Mouse (Mus musculus): ENCODE data around the gene Mroh2a. TPM values are rescaled to one million over a fixed set of nuclear protein-coding genes. Genes with fewer than 3 reads are reported as not detected.

Mroh2a gene
- polyA plus RNA-seq, 1 experiment from 2014 or later: 0.61 TPM

DNA sequence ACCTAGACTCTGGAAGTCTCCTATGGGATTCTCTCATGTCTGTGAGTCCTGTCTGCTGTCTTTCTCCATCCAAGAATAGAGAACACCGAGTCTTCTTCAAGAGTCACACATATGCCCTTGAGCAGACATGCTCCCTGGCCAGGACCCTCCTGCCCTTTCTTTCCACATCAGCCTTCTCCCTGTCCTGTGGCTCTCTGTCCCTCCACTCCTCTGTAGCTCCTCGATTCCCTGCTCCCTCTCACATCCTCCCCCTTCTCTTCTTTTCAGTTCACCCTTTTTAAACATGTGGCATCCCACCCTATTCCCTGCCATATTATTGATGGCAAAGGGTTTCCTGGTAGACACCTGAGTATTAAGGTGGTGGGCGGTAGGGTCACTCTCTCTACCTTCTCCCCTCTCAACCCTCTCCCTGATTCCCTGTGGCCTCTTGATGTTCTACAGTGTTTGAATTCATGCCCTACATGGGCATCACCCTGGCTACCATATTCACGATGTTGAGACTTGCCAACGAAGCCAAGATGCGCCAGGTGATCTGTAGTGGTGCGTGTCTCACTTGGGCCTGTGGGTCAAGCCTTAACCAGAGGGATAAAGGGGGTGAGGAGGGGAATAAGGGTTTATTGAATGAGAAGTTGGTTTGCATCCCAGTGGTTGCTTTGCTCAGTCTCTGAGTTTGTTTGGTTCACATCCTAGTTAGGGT, 5.2 kb downstream of the Mroh2a start:
- peaks cover 39% of the 10 kb centered on the region for H3K9me3 ChIP-seq (replicated peaks; ENCODE audit: control insufficient read depth, low read length)
- ATAC-seq (ENCODE audit: low read depth): no peak
- WGBS (ENCODE audit: insufficient replicate concordance): 47% methylated on average over 7 of the region's 7 CpGs
- H3K27me3 ChIP-seq (ENCODE audit: control insufficient read depth, insufficient read depth, low read depth, low read length): no peaks in the 10 kb centered on the region
- H3K4me1 ChIP-seq (ENCODE audit: control insufficient read depth, low read depth, low read length): no peaks in the 10 kb centered on the region
- no peak overlapping the region for H3K4me2 ChIP-seq (ENCODE audit: low read depth, low read length)
- no peaks in the 10 kb centered on the region for H3K36me3 ChIP-seq (ENCODE audit: control insufficient read depth, insufficient read depth)
- H3K4me3 ChIP-seq (ENCODE audit: low read depth, low read length): no peak overlapping the region
- no peak overlapping the region for H3K27ac ChIP-seq (ENCODE audit: low read length)
- no peak overlapping the region for H3K9ac ChIP-seq (ENCODE audit: low read depth, low read length)

DNA sequence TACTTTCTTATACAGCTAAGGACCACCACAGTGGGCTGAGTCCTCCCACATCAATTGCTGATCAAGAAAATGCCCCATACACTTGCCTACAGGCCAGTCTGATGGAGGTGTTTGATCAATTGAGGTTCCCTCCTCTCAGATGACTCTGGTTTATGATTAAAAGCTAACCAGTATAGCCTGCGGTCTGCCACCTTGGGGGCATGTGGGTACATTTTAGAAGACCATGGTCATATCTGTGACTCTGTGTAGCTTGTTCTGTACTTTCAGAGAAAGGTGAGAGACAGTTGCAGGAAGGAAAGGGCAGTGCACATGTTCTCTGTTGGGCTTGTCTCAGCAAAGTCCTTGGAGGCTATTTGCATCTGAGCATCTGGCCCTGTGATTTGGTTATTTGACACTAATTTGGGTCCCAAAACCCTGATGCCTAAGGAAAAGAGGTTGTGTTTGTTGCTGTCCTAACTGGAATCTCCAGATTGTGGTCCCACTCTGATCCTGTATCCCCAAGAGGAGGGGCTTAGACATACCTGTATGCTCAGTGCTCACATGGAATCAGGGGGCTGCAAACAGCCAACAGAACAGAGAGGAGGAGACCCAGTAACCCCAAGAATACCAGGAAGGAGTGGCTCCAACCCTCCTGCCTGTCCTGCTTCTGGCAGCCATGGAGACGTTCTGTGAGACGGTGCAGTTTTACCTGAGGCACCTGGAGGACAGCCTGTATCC, 6.0 kb downstream of the Mroh2a start:
- Histone ChIP-seq H3K9ac (ENCODE audit: low read depth, low read length) (no peak overlapping the region), H3K4me1 (ENCODE audit: control insufficient read depth, low read depth, low read length) (no peaks in the 10 kb centered on the region), H3K4me3 (ENCODE audit: low read depth, low read length) (no peak overlapping the region), H3K9me3 (replicated peaks; ENCODE audit: control insufficient read depth, low read length) (peaks cover 41% of the 10 kb centered on the region), H3K27me3 (ENCODE audit: control insufficient read depth, insufficient read depth, low read depth, low read length) (no peaks in the 10 kb centered on the region), H3K4me2 (ENCODE audit: low read depth, low read length) (no peak overlapping the region), H3K27ac (ENCODE audit: low read length) (no peak overlapping the region), H3K36me3 (ENCODE audit: control insufficient read depth, insufficient read depth) (no peaks in the 10 kb centered on the region)
- WGBS (ENCODE audit: insufficient replicate concordance): 35% methylated on average over 3 of the region's 3 CpGs
- no peak for ATAC-seq (ENCODE audit: low read depth)

DNA sequence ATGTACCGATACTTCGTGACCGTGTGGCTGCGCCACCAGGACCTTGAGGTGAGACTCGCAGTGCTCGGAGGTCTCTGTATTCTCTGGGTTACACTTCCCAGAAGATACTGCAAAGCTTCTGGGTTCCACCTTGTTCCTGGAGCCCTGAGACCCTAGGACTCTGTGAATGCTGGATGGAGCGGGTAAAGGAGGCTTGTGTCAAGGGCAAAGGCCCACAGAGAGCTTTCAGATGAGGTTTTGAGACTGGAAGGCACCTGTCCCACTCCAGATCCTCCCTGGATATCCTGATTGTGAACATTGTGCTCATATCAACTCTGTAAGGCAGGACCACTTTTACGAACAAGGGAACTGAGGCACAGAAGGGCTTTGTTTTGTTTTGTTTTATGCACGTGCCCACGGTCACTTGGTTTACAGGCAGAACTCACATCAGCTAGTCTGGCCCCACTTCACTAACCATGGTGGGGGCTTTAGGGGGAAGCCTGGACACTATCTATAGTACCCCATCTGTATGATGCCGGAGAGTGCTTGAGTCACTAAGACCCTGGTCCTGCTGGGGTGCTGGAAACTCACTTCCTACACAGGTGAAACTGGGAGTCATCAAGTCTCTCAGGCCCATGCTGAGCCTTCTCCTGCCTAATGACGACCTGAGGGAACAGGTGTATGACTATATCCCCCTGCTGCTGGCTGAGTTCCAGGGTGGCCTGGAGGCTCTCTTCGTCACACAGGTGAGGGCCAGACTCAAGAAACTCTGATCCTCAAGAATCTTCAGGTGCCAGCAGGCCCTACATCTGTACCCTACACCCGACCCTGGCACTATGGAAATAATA, 6.8 kb downstream of the Mroh2a start:
- Histone ChIP-seq H3K4me2 (ENCODE audit: low read depth, low read length) (no peak overlapping the region), H3K27me3 (ENCODE audit: control insufficient read depth, insufficient read depth, low read depth, low read length) (no peaks in the 10 kb centered on the region), H3K9ac (ENCODE audit: low read depth, low read length) (no peak overlapping the region), H3K36me3 (ENCODE audit: control insufficient read depth, insufficient read depth) (no peaks in the 10 kb centered on the region), H3K27ac (ENCODE audit: low read length) (no peak overlapping the region), H3K4me1 (ENCODE audit: control insufficient read depth, low read depth, low read length) (no peaks in the 10 kb centered on the region), H3K9me3 (replicated peaks; ENCODE audit: control insufficient read depth, low read length) (peaks cover 41% of the 10 kb centered on the region), H3K4me3 (ENCODE audit: low read depth, low read length) (no peak overlapping the region)
- no peak for ATAC-seq (ENCODE audit: low read depth)
- WGBS (ENCODE audit: insufficient replicate concordance): 53% methylated on average over 14 of the region's 14 CpGs

DNA sequence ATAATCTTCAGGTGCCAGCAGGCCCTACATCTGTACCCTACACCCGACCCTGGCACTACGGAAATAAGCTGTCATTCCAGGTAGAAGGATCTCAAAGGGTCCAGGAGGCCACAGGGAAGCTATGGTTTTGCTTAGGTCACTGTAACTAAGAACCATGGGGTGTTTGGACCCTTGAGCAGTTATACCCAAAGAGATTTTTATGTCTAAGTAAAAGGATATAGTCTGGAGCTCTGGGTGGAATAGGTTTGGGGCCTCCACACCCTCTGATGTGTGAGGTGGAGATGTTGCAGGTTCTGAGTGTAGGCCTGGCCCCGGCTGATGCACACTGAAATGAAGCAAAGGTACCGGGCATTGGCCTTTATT, 7.4 kb downstream of the Mroh2a start:
- no peak overlapping the region for H3K9ac ChIP-seq (ENCODE audit: low read depth, low read length)
- H3K4me1 ChIP-seq (ENCODE audit: control insufficient read depth, low read depth, low read length): no peaks in the 10 kb centered on the region
- no peak overlapping the region for H3K27ac ChIP-seq (ENCODE audit: low read length)
- no peaks in the 10 kb centered on the region for H3K36me3 ChIP-seq (ENCODE audit: control insufficient read depth, insufficient read depth)
- no peaks in the 10 kb centered on the region for H3K27me3 ChIP-seq (ENCODE audit: control insufficient read depth, insufficient read depth, low read depth, low read length)
- no peak overlapping the region for H3K4me2 ChIP-seq (ENCODE audit: low read depth, low read length)
- ATAC-seq (ENCODE audit: low read depth): no peak
- 45% methylated on average over 4 of the region's 4 CpGs for WGBS (ENCODE audit: insufficient replicate concordance)
- no peak overlapping the region for H3K4me3 ChIP-seq (ENCODE audit: low read depth, low read length)
- peaks cover 46% of the 10 kb centered on the region for H3K9me3 ChIP-seq (replicated peaks; ENCODE audit: control insufficient read depth, low read length)

DNA sequence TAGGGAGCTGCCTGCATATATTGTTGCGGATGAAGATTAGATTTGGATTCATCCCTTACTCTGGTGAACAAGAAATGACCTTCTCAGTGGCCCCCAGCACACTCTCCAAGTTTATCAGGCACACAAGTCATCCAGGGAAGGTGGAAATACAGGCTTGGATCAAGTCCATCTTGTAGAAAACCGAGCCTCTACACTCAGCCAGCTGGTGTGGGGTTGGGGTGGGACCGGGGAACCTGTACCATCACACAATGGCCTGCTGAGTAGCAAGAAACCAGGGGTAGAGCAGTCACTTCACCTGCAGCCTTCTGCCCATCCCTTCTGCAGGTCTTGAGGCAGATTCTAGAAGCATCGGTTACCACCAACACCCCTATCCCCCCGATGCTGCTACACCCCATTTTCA, 7.9 kb downstream of the Mroh2a start:
- no peak for ATAC-seq (ENCODE audit: low read depth)
- no peaks in the 10 kb centered on the region for H3K36me3 ChIP-seq (ENCODE audit: control insufficient read depth, insufficient read depth)

DNA sequence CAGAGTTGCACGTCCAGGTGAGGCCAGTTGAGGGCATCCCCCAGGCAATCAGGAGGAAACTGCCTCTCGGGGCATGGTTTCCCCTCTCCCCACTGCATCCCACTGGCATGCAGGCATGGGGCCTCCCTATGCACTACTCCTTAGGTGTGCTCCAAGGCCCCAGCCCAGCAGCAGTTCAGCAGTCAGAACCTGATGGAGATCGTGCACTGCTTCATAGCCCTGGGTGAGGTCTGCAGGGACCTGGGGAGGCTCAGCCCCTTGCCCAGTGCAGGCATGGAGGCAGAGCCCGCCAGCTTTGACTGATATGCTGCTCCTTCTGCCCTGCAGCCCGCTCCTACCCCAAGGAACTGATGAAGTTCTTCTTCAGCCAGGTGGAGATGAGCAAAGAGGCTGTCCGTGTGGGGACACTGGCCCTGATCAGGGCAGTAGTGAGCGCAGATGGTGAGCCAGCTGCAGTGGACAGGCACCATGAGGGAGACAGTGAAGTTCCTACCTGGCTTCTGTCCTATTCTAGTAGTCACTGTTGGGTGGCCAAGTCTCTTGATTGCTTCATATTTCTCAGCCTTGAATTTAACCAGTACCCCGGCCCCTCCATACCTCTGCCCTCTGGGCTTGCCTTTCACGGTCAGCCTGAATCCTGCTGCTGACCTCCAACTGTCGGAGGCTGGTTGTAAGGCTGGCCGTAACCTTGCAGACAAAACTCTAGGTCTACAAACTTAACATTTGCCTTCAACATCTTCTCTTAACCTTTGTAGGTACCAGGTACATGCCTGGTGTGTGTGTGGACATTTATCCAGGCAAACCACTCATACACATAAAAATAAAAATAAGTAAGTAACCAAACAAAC, 8.5 kb downstream of the Mroh2a start:
- no peak for ATAC-seq (ENCODE audit: low read depth)
- WGBS (ENCODE audit: insufficient replicate concordance): 44% methylated on average over 11 of the region's 11 CpGs
- Histone ChIP-seq H3K36me3 (ENCODE audit: control insufficient read depth, insufficient read depth) (no peaks in the 10 kb centered on the region), H3K27ac (ENCODE audit: low read length) (no peak overlapping the region), H3K9me3 (replicated peaks; ENCODE audit: control insufficient read depth, low read length) (peaks cover 41% of the 10 kb centered on the region), H3K4me2 (ENCODE audit: low read depth, low read length) (no peak overlapping the region), H3K9ac (ENCODE audit: low read depth, low read length) (no peak overlapping the region), H3K4me3 (ENCODE audit: low read depth, low read length) (no peak overlapping the region), H3K4me1 (ENCODE audit: control insufficient read depth, low read depth, low read length) (no peaks in the 10 kb centered on the region), H3K27me3 (ENCODE audit: control insufficient read depth, insufficient read depth, low read depth, low read length) (no peaks in the 10 kb centered on the region)

More for the DNA sequence above, 7.9 kb downstream of the Mroh2a start:
- Histone ChIP-seq H3K4me2 (ENCODE audit: low read depth, low read length) (no peak overlapping the region), H3K9ac (ENCODE audit: low read depth, low read length) (no peak overlapping the region), H3K4me3 (ENCODE audit: low read depth, low read length) (no peak overlapping the region), H3K9me3 (replicated peaks; ENCODE audit: control insufficient read depth, low read length) (peaks cover 43% of the 10 kb centered on the region), H3K4me1 (ENCODE audit: control insufficient read depth, low read depth, low read length) (no peaks in the 10 kb centered on the region), H3K27ac (ENCODE audit: low read length) (no peak overlapping the region), H3K27me3 (ENCODE audit: control insufficient read depth, insufficient read depth, low read depth, low read length) (no peaks in the 10 kb centered on the region)
- WGBS (ENCODE audit: insufficient replicate concordance): 31% methylated on average over 5 of the region's 5 CpGs

DNA sequence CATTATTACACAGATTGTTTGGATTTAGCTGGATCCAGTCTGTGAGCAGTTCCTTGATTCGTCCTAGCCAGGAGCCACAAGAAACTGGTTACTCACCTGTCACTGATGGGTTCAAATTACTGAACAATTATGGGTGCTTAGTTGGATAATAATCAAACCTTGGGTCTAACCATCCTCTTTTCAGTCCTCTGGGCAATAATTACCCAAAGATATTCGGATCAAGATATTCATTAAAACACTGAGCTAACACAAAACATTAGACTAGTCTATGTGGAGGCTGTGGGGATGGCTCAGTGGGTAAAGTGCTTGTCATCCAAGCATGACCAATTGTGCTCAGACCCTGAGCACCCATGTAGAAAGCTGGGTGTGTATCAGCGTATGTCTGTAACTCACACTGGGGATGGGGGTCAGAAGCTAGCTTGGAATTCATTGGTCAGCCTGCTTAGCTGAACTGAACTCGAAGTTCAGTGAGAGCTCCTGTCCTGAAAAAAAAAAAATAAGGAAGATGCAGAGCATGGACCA, 9.2 kb downstream of the Mroh2a start:
- Histone ChIP-seq H3K36me3 (ENCODE audit: control insufficient read depth, insufficient read depth) (no peaks in the 10 kb centered on the region), H3K9me3 (replicated peaks; ENCODE audit: control insufficient read depth, low read length) (peaks cover 42% of the 10 kb centered on the region), H3K4me3 (ENCODE audit: low read depth, low read length) (no peak overlapping the region), H3K27ac (ENCODE audit: low read length) (no peak overlapping the region), H3K27me3 (ENCODE audit: control insufficient read depth, insufficient read depth, low read depth, low read length) (no peaks in the 10 kb centered on the region), H3K4me1 (ENCODE audit: control insufficient read depth, low read depth, low read length) (no peaks in the 10 kb centered on the region), H3K9ac (ENCODE audit: low read depth, low read length) (no peak overlapping the region), H3K4me2 (ENCODE audit: low read depth, low read length) (no peak overlapping the region)
- no peak for ATAC-seq (ENCODE audit: low read depth)
- 37% methylated on average over 4 of the region's 4 CpGs for WGBS (ENCODE audit: insufficient replicate concordance)

DNA sequence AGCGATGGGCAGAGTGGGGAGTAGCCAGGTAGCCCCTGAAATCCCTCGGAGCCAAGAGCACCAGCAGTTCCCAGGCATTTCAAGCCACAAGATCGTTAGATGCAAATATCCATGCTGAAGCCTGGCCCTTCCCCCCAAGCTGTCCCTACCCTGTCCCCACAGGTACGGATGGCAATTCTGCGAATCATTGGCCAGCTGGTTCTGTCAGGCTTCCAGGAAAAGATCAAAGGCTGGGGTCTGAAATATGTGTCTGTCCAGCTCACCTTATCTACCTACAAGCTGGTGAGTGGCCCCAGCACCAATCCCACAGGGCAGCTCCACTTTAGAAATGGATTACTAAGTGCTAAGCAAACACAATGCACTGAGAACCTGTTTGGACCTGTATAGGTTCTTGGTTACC, 10.5 kb downstream of the Mroh2a start:
- H3K27me3 ChIP-seq (ENCODE audit: control insufficient read depth, insufficient read depth, low read depth, low read length): no peaks in the 10 kb centered on the region
- no peak for ATAC-seq (ENCODE audit: low read depth)
- 57% methylated on average over 5 of the region's 5 CpGs for WGBS (ENCODE audit: insufficient replicate concordance)

More for the DNA sequence above, 10.5 kb downstream of the Mroh2a start:
- no peak overlapping the region for H3K9ac ChIP-seq (ENCODE audit: low read depth, low read length)
- H3K4me1 ChIP-seq (ENCODE audit: control insufficient read depth, low read depth, low read length): no peaks in the 10 kb centered on the region
- H3K36me3 ChIP-seq (ENCODE audit: control insufficient read depth, insufficient read depth): no peaks in the 10 kb centered on the region
- no peak overlapping the region for H3K27ac ChIP-seq (ENCODE audit: low read length)
- H3K4me3 ChIP-seq (ENCODE audit: low read depth, low read length): no peak overlapping the region
- H3K4me2 ChIP-seq (ENCODE audit: low read depth, low read length): no peak overlapping the region
- H3K9me3 ChIP-seq (replicated peaks; ENCODE audit: control insufficient read depth, low read length): peaks cover 41% of the 10 kb centered on the region

All from liver, embryonic 16.5 days (tissue).